Mouse (Mus musculus) lung, embryonic 15.5 days (tissue): Measurements from ENCODE around the gene Slc44a4. TPM values are rescaled to one million over a fixed set of nuclear protein-coding genes. Genes with fewer than 3 reads are reported as not detected.
A peak's percentile ranks its signal among the peaks of the same experiment; 100 is the strongest.
"Not testable (repeated sequence)": the region's sequence is repeated elsewhere in the genome, so short reads cannot be mapped to it uniquely, and the experiment has no call there.

ENCODE experiments used
- ATAC-seq: fragments of 200-750 bp; cut with Nextera tagmentation; 2 replicates; pipeline ENCODE4 v1.8.0; 2017; ENCODE audit warnings: moderate number of reproducible peaks, borderline replicate concordance; ENCODE audit not compliant: low FRiP score, low TSS enrichment; ENCODE audit errors: extremely low read depth
- H3K27ac ChIP-seq: fragments of 300-500 bp; sonication (generic); 2 replicates; pipeline ENCODE4 v1.5.1; 2015; ENCODE audit warnings: moderate library complexity, mild to moderate bottlenecking, inconsistent platforms
- H3K27me3 ChIP-seq: fragments of 300-500 bp; sonication (generic); 2 replicates; pipeline ENCODE4 v1.6.1; 2015; ENCODE audit warnings: inconsistent platforms
- H3K36me3 ChIP-seq: fragments of 300-500 bp; sonication (generic); 2 replicates; pipeline ENCODE4 v1.6.1; 2015; ENCODE audit warnings: inconsistent platforms
- H3K4me1 ChIP-seq: fragments of 300-500 bp; sonication (generic); 2 replicates; pipeline ENCODE4 v1.6.1; 2015; ENCODE audit warnings: inconsistent platforms
- H3K4me2 ChIP-seq: fragments of 300-500 bp; sonication (generic); 2 replicates; pipeline ENCODE4 v1.6.1; 2015; ENCODE audit warnings: inconsistent platforms, mild to moderate bottlenecking, moderate library complexity
- H3K4me3 ChIP-seq: fragments of 300-500 bp; sonication (generic); 2 replicates; pipeline ENCODE4 v1.5.1; 2015; ENCODE audit warnings: mild to moderate bottlenecking, inconsistent platforms
- H3K9ac ChIP-seq: fragments of 300-500 bp; sonication (generic); 2 replicates; pipeline ENCODE4 v1.6.1; 2015; ENCODE audit warnings: inconsistent platforms
- H3K9me3 ChIP-seq: fragments of 300-500 bp; sonication (generic); 2 replicates; pipeline ENCODE4 v1.6.1; 2016; ENCODE audit warnings: inconsistent platforms
- WGBS: fragments of 180-500 bp; shearing (Covaris S2); methylation state at CpG from one replicate; pipeline ENCODE4 v1.1.7; 2015; 5-methylcytosine and 5-hydroxymethylcytosine counted together
- polyA plus RNA-seq: library from polyadenylated mRNA; unstranded; fragments of >200 nt; fragmentation: Nextera tagmentation; extraction: Ambion mirVana; gene quantifications from 2 replicates; pipeline ENCODE4 v1.2.1, GENCODE M21; 2015

Slc44a4 gene
- polyA plus RNA-seq, 1 experiment from 2014 or later = 1.5 TPM

DNA sequence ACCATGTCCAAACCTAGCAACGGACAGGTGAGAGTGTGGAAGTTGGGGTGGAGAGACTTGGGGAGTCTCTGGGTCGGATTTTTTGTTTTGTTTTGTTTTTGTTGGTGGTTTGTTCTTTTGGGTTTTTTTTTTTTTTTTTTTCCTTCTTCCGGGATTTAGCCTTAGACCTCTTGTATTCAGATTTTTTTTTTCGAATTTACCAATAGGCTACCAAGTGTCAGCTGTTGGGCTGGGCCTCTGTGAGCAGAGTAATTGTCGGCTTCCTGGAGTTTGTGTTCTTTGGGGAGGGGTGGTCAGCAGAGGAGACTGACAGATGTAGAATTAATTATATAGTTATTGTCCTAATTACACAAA lies 14.4 kb upstream of the Slc44a4 start:
- Histone ChIP-seq H3K27me3 (no peaks in the 10 kb centered on the region), H3K9me3 (no peaks in the 10 kb centered on the region), H3K4me1 (peaks cover 26% of the 10 kb centered on the region), H3K4me3 (peak overlapping the region; percentile 94), H3K36me3 (peaks cover 39% of the 10 kb centered on the region), H3K4me2 (peak overlapping the region; percentile 73), H3K9ac (peak overlapping the region; percentile 83), H3K27ac (peak overlapping the region; percentile 99)
- under 1% methylated on average over 5 of the region's 5 CpGs for WGBS
- no peak for ATAC-seq

DNA sequence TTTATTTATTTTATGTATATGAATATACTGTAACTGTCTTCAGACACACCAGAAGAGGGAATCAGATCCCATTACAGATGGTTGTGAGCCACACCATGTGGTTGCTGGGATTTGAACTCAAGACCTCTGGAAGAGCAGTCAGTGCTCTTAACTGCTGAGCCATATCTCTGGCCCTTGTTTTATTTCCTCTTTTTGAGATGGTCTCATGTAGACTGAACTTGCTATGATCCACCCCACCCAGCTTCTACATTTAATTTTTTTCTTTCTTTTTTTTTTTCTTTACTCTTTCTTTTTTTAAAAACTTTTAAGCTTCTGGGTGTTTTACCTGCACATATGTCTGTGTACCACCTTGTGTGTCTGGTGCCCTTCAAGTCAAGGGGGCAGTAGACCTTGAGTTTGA lies 13.4 kb upstream of the Slc44a4 start:
- not testable (repeated sequence) for H3K9ac ChIP-seq, H3K27ac ChIP-seq, H3K4me3 ChIP-seq, ATAC-seq, H3K4me2 ChIP-seq, H3K27me3 ChIP-seq, H3K9me3 ChIP-seq
- Histone ChIP-seq H3K4me1 (peaks cover 18% of the 10 kb centered on the region), H3K36me3 (peaks cover 46% of the 10 kb centered on the region)

DNA sequence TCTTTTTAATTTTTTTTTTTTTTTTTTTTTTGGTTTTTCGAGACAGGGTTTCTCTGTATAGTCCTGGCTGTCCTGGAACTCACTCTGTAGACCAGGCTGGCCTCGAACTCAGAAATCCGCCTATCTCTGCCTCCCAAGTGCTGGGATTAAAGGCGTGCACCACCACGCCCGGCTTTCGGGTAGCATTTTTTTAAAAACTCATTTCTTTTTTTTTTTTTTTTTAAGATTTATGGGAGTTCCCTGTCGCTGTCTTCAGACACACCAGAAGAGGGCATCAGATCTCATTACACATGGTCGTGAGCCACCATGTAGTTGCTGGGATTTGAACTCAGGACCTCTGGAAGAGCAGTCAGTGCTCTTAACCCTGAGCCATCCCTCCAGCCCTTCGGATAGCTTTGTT lies 12.3 kb upstream of the Slc44a4 start:
- H3K4me3 ChIP-seq, H3K9me3 ChIP-seq, H3K9ac ChIP-seq, H3K4me2 ChIP-seq, ATAC-seq, H3K27me3 ChIP-seq, H3K27ac ChIP-seq: not testable (repeated sequence)
- Histone ChIP-seq H3K36me3 (peaks cover 52% of the 10 kb centered on the region), H3K4me1 (peaks cover 11% of the 10 kb centered on the region)
- whole genome bisulfite sequencing = 79% methylated on average over 10 of the region's 10 CpGs

DNA sequence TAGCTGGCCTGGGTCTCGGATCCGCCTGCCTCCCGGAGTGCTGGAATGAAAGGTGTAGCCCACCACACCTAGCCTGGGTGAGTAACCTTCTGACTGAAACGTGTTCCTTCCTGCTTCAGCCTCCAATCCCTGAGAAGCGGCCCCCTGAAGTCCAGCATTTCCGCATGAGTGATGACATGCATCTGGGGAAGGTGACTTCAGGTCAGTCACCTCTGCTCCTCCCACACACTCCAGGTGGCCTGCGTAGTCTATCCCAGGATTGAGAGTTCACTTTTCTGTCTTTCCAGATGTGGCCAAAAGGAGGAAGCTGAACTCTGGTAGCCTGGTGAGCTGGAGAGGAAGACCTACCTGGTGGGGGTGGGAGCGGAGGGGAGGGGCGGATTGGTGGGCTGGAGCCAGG lies 11.4 kb upstream of the Slc44a4 start:
- H3K4me3 ChIP-seq = no peak overlapping the region
- no peak overlapping the region for H3K4me2 ChIP-seq
- no peak overlapping the region for H3K9ac ChIP-seq
- no peaks in the 10 kb centered on the region for H3K27me3 ChIP-seq
- H3K4me1 ChIP-seq = peaks cover 8% of the 10 kb centered on the region; the same call in 1 of the 2 replicates
- peaks cover 61% of the 10 kb centered on the region for H3K36me3 ChIP-seq
- ATAC-seq = no peak
- 91% methylated on average over 9 of the region's 9 CpGs for WGBS
- no peaks in the 10 kb centered on the region for H3K9me3 ChIP-seq
- H3K27ac ChIP-seq = no peak overlapping the region

DNA sequence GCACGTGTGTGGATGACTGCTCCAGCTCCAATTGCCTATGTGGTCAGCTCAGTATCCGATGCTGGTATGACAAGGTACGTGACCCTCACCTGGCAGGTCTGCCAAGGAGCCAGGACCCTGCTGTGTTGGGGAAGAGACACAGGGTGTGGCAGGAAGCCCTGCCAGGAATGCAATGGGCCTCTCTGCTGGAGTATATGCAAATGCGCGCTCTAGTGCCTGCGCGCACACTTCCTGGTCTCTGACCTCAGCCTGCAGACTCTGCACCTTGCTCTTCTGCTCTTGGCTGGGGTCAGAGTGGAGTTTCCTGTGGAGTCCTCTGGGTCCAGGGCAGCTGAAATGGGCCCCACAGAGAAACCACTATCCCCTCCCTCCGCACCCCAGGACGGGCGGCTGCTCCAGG lies 3.3 kb upstream of the Slc44a4 start:
- Histone ChIP-seq H3K4me1 (peaks cover 16% of the 10 kb centered on the region; the same call in 1 of the 2 replicates), H3K27ac (no peak overlapping the region), H3K4me3 (no peak overlapping the region), H3K9me3 (no peaks in the 10 kb centered on the region), H3K36me3 (peaks cover 80% of the 10 kb centered on the region), H3K9ac (no peak overlapping the region), H3K4me2 (no peak overlapping the region), H3K27me3 (no peaks in the 10 kb centered on the region)
- 80% methylated on average over 10 of the region's 10 CpGs for WGBS
- no peak for ATAC-seq

DNA sequence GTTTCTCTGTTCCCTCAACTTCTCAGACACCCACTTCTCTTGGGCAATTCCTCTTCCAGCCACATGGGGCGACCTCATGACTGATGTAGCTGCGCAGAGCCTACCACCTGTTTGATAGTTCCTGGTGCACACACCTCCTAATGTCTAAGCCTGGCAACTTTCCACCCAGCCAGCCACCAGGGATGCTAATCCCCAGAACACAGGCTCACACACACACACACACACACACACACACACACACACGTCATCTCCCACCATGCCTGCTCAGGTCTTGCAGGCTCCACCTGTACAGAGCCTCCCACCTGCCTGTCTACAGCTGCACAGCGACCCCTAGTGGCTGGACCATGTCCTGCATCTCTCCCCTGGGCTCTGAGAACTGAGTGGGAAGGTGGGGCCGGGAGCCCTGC lies 2.3 kb upstream of the Slc44a4 start:
- WGBS = 40% methylated on average over 5 of the region's 5 CpGs
- no peaks in the 10 kb centered on the region for H3K27me3 ChIP-seq
- peaks cover 70% of the 10 kb centered on the region for H3K36me3 ChIP-seq
- peaks cover 16% of the 10 kb centered on the region; the same call in 1 of the 2 replicates for H3K4me1 ChIP-seq
- no peak overlapping the region for H3K4me3 ChIP-seq
- no peak overlapping the region for H3K4me2 ChIP-seq
- peak; percentile 11; the same call in 1 of the 2 replicates for ATAC-seq
- H3K9ac ChIP-seq = no peak overlapping the region
- H3K9me3 ChIP-seq = no peaks in the 10 kb centered on the region
- no peak overlapping the region for H3K27ac ChIP-seq

DNA sequence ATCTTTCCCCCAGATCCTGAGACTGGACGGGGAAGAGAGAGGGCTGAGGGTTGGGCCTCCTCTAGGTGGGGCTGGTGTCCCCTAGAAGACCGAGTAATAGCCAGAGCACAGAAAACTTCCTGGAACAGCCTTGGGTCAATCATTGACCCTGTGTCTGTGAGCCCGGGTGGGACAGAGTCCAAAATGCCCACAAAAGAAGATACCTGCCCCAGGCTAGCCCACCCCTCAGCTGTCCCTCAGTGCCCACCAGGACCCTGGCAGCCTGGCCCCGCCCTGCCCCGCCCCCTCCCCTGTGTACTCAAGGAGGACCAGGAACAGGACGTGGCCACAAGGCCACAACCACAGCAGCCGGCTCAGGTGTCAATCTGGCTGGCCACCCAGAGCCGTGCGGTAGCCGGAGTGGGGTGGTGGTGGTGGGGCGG lies 1.2 kb downstream of the Slc44a4 start:
- Histone ChIP-seq H3K9ac (peak overlapping the region; percentile 16; the same call in 1 of the 2 replicates), H3K4me1 (peaks cover 16% of the 10 kb centered on the region; the same call in 1 of the 2 replicates), H3K27me3 (no peaks in the 10 kb centered on the region), H3K9me3 (no peaks in the 10 kb centered on the region), H3K27ac (0 out of 2 replicates have a peak overlapping the region, but pooled peaks have one; percentile 2), H3K36me3 (peaks cover 36% of the 10 kb centered on the region), H3K4me2 (peak overlapping the region; percentile 27; the same call in 1 of the 2 replicates), H3K4me3 (no peak overlapping the region)
- 0 out of 2 replicates have a peak, but pooled peaks have one; percentile 23 for ATAC-seq
- 13% methylated on average over 11 of the region's 11 CpGs for WGBS

DNA sequence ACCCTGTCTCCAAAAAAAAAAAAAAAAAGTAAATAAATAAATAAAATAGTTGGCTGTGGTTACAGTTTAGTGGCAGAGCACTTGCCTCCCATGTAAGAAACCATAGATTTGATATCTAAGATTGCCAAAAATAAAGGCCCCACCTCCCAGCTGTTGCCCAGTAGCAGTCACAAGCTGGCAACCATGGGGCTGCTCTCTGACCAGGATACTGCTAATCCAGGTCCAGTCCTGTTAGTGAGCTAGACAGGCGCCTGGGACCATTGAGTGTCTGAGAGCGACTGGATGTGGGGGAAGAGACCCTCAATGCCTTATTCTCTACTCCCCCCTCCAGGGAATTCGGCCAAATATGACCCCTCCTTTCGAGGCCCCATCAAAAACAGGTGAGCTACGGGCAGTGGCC lies 2.0 kb downstream of the Slc44a4 start:
- ATAC-seq = no peak
- H3K27ac ChIP-seq = no peak overlapping the region
- no peaks in the 10 kb centered on the region for H3K9me3 ChIP-seq
- no peak overlapping the region for H3K9ac ChIP-seq
- H3K36me3 ChIP-seq = peaks cover 27% of the 10 kb centered on the region
- WGBS = 85% methylated on average over 5 of the region's 5 CpGs
- H3K27me3 ChIP-seq = no peaks in the 10 kb centered on the region
- H3K4me2 ChIP-seq = no peak overlapping the region
- H3K4me1 ChIP-seq = peaks cover 16% of the 10 kb centered on the region; the same call in 1 of the 2 replicates
- no peak overlapping the region for H3K4me3 ChIP-seq

DNA sequence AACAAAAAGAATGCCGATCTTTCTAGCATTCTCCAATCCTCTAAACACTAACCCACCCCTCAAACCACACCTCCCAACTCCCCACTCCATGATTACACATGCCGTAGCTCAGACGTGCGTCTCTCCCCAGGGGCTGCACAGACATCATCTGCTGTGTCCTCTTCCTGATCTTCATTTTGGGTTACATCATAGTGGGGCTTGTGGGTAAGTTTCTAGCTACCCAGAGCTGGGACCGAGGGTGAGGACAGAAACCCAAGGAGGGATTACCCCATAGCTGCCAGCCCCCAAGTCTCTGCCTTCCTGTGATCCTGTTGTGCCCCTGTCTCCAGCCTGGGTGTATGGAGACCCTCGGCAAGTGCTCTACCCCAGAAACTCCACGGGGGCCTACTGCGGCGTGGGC lies 2.9 kb downstream of the Slc44a4 start:
- Histone ChIP-seq H3K27me3 (no peaks in the 10 kb centered on the region), H3K9me3 (no peaks in the 10 kb centered on the region), H3K36me3 (peaks cover 18% of the 10 kb centered on the region), H3K4me1 (peaks cover 16% of the 10 kb centered on the region; the same call in 1 of the 2 replicates), H3K27ac (no peak overlapping the region), H3K9ac (no peak overlapping the region), H3K4me3 (no peak overlapping the region), H3K4me2 (no peak overlapping the region)
- 61% methylated on average over 9 of the region's 9 CpGs for WGBS
- ATAC-seq = no peak

DNA sequence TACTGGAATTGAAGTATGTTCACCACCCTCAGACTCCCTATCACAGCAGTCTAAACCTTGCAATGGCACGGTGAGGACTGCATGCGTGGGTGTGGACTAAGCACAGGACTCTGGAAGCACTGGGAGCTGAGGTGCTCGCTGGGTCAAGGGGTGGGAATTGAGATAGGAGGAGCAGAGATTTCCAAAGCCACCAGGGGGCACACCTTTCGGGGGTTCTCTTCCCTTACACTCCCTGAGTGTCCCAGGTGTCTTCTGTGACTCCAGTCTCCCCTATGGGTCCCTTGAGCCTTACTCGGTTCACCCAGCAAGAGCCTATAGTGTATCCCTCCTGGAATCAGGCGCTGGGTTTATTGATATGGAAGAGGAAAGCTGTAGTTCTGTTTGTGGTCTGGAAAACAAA lies 8.7 kb downstream of the Slc44a4 start:
- Histone ChIP-seq H3K4me1 (no peaks in the 10 kb centered on the region), H3K27me3 (no peaks in the 10 kb centered on the region), H3K36me3 (no peaks in the 10 kb centered on the region), H3K4me2 (no peak overlapping the region), H3K4me3 (no peak overlapping the region), H3K9me3 (no peaks in the 10 kb centered on the region), H3K27ac (no peak overlapping the region), H3K9ac (no peak overlapping the region)
- 42% methylated on average over 6 of the region's 6 CpGs for WGBS
- ATAC-seq = no peak

DNA sequence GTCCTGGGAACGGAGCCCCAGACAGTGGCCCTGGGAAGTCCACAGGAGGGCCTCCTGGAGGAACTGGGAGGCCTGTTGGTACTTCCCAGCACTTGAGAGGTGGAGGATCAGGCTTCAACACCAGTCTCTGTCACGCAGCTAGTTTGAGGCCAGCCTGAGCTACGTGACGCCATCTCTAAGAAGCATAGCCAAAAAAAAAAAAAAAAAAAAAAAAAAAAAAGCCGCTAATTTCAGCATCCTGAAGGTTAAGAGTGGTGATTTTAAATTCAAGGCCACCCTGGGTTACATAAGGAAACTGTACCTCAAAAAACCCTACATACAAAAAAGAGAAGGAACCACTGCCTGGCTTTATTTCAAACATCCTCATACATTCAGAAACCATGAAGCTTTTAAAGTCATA lies 10.0 kb downstream of the Slc44a4 start:
- Histone ChIP-seq H3K27ac (no peak overlapping the region), H3K36me3 (no peaks in the 10 kb centered on the region), H3K27me3 (no peaks in the 10 kb centered on the region), H3K4me1 (no peaks in the 10 kb centered on the region), H3K4me2 (no peak overlapping the region), H3K9ac (no peak overlapping the region), H3K9me3 (no peaks in the 10 kb centered on the region), H3K4me3 (no peak overlapping the region)
- ATAC-seq = no peak
- WGBS = 58% methylated on average over 5 of the region's 5 CpGs

DNA sequence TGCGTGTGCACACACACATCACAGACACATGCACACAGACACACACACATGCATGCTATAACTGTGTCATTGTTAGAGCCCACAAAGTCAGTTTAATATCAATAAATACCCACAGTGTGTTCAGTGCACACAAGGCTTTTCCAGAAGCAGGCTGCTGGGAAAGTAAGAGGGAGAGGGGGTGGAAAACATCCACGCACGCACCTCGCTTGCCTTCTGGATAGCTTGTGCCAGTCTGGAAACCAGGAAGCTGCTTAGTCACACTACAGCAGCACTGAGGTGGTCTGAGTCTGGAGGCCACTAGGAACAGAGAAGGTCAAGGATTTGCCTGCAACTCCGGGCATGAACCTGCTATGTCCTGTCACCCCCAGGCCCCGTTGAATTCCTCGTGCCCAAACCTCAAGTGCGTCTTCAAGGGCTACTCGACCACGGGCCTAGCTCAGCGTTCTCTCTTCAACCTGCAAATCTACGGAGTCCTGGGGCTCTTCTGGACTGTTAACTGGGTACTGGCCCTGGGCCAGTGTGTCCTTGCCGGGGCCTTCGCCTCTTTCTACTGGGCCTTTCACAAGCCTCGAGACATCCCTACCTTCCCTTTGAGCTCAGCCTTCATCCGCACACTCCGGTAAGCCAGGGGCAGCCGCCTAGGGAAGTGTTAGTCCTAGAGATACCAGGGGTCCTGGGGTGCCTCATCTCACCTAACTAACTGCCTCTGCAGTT lies 13.2 kb downstream of the Slc44a4 start:
- H3K27ac ChIP-seq = no peak overlapping the region
- 65% methylated on average over 18 of the region's 18 CpGs for WGBS
- H3K9ac ChIP-seq = no peak overlapping the region
- no peak overlapping the region for H3K4me3 ChIP-seq
- ATAC-seq = no peak
- H3K9me3 ChIP-seq = no peaks in the 10 kb centered on the region
- no peaks in the 10 kb centered on the region for H3K27me3 ChIP-seq
- no peaks in the 10 kb centered on the region for H3K36me3 ChIP-seq
- peaks cover 8% of the 10 kb centered on the region for H3K4me1 ChIP-seq
- 0 out of 2 replicates have a peak overlapping the region, but pooled peaks have one; percentile 10 for H3K4me2 ChIP-seq
